Mouse (Mus musculus) liver (tissue): ENCODE data around the gene 1700025G04Rik.

ENCODE experiments used
- DNase-seq: peaks from one replicate; pipeline ENCODE4 v3.0.0-alpha.2; 2020; ENCODE audit warnings: mixed read lengths

1700025G04Rik gene

DNA sequence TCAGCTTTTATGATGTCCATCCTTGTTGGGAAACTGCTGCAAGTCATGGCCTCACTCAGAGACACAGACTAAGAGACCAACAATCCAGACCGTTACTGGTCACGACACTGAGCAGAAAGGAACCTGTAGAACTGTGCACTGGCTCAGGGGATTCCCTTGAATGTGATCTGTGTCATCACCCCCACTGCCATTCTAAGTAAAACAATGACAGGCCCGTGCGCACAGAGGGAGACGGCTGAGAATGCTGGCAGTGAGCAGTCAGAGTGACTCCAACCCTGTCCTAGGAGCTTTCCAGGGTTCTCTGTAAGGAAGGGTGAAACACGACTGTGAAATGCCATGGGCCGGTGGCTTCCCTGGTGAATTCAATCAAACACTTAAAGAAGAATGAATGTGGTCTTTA is 132.3 kb downstream of the 1700025G04Rik start:
- DNase-seq, result no peak

- no peak for DNase-seq
Measured at GRCm38 (mm10) chr1:151955866-151956265, 134.1 kb downstream of the 1700025G04Rik start.

DNA sequence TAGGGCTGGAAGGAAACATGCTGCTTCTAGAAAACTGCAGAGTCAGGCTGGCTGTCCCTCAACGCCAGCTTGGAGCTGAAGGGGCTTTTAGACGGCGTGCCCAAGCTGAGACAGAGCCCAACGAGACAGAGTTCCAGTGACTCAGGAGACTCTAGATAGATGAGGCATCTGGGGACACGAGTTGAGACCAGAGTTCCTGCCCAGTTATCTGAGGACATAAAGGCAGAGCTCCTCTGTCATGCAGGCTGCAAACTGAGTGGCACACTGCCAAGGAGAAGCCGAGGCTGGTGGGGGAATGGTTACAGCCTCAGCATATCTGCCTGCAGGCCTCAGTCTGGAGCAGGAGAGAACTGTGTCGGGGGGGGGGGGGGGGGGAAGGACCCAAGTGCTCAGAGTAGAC is 136.4 kb downstream of the 1700025G04Rik start:
- DNase-seq, result peak; percentile 41

DNA sequence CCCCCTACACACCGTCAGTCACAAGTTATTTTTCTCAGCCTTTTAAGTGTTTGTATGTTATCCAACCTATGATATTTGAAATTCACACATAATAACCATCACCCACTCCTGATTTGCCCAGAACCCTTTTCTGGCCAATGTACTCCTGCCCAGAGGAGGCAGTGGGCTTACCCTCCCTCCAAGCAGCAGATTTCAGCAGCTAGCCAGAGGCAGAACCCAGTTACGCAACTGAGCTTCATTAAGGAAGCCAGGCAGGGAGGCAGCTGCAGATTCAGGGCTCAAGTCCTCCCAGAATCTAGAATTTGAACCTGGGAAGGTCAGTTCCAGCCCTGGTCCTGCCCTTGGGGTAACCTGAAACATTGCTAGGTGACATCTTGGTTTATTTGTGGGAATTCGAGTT is 141.9 kb downstream of the 1700025G04Rik start:
- no peak for DNase-seq

DNA sequence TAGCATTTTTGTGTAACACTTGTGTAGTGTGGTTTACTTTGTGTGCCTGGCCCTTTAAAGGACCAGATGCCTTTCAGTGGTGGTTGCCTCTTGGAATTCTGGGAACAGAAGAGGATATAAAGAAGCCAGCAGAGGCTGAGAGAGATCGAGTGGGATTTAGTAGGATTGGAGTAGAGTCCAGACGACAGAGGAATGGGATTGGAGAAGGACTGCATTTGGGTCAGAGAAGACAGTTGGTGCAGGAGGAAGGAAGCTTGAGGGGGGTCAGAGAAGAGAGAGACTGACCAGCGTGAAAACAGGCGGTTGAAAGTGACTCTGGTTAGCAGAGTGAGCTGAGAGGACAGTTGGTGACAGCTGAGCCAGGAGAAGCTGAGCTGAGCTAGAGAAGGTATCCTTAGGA is 142.4 kb downstream of the 1700025G04Rik start:
- DNase-seq, result no peak

GRCm38 (mm10) chr1:151944457-151945223 is 145.3 kb downstream of the 1700025G04Rik start:
- DNase-seq, result peak; percentile 31

DNA sequence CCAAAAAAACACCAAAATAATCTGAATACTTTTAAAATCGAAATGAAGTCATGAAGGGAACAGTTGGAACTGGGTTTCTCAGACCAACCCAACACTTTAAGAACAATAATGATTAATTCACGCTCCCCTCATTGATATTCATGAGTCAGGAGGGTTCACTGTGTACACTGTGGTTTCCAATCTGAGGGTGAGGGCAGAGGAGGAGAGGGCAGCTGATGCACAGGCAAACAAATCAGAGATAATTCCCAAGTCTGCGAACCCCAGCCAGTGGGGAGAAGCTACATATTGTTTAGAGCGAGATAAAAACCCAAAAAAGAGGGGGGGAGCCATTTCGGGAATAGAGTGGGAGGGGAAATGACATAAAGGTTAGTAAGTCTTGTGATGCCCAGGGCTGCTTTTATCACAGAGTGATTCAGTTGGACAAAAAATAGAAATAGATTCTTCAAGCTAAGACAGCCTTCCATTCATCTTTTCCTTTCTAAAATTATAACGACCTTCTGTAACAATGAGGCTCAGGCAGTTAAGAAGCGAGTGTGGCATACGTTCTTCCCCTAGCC is 146.2 kb downstream of the 1700025G04Rik start:
- DNase-seq, result no peak

GRCm38 (mm10) chr1:151942972-151943654 is 146.8 kb downstream of the 1700025G04Rik start:
- no peak for DNase-seq

DNA sequence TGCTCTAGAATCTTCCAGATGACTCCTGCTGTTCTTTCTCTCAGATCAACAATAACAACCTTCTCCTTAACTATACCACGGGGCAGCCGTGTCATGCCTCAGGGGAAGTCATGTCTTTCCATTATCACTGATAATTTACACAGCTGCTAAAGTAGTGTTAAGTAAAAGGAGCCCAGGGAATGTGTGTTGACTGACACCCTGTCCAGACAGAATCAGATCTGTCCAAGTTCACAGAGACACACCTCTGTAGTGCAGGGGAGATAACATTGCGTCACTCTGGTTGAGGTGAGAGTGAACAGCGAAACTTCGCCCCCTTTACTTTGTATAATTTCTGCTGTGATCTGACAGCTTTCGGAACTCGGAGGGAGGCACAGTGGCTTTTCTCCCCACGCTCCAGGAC is 149.9 kb downstream of the 1700025G04Rik start:
- no peak for DNase-seq

GRCm38 (mm10) chr1:151939510-151939909 is 150.4 kb downstream of the 1700025G04Rik start:
- no peak for DNase-seq

GRCm38 (mm10) chr1:151933605-151934004 is 156.3 kb downstream of the 1700025G04Rik start:
- no peak for DNase-seq

- no peak for DNase-seq
Measured at GRCm38 (mm10) chr1:151926826-151927225, 163.1 kb downstream of the 1700025G04Rik start.

GRCm38 (mm10) chr1:151926141-151926540 is 163.8 kb downstream of the 1700025G04Rik start:
- no peak for DNase-seq

DNA sequence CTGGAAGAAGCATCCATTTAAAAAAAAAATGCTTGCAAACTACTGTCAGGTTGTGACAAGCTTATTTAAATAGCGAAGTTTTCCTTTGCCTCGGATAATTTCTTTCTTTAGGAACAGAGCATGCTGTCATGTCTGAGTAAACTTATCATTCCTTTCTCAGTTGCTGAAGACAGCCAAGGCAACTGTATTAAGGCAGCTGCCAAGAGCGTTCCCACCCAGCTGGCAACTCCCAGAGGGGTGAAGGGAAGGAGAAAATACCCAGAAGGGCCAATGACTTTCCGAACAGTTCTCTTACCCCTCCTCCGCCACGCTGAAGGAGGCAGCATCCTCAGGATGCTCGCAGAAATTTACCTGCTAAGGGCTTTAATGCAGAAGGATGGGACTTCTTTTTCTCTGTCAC is 164.2 kb downstream of the 1700025G04Rik start:
- no peak for DNase-seq

DNA sequence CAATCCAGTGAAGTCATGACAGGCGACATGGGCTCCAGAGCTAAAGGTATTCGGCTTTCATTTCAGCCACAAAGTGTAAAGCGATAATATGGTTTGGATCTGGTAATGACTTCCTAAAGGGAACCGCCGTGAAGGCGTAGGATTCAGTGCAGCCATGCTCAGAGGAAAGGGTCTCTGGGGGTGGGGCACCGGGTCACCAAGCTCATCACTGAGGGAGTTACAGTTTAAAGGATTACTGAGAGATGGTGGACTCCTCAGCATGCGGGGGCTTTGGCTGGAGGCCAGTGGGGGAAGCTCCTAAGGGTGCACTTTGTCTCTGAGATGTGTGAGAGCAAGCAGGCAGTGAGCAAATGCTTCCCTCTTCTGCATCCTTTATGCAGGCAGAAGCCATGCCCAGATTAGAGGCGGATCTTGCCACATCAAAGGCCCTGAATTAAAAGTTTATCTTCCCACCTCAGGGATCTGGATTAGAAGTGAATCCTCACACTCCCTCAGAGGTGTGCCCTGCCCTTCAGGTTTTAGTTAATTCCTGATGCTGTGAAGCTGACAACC is 171.0 kb downstream of the 1700025G04Rik start:
- DNase-seq, result no peak

DNA sequence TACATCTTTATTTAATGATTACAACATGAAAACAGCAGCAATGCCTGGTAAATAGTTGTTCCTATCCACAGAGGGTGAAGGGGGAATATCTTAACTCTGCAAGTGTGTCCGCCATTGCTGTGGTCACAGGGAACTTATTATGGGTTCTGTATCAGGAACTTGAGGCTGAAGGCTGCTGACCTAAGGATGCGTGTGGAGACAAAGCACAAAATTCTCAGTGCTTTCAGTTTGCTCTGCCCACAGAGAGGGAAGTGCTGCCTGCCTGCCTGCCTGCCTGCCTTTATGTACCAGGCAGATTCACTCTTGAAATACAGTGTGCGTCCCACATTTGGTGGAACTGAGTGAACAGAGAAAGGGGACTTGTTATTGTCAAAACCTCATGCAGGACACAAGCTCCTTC is 172.2 kb downstream of the 1700025G04Rik start:
- no peak for DNase-seq

DNA sequence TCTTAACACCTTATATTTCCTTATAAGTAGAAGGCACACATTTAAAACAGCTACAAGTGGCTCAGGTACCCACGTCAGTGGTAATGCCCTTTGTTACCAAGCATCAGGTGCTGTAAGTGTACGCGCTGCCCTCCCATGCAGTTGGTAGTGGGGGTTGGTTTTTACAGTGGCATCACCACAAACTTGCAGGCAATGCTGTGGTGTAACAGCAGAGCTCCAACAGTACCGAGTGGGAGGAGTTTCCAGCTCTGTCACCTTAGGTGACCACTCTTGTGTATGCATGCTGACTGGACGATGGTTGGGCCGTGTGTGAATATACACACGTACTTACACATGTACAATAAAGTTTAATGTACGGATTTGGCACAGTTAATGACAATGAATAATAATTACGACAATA is 175.4 kb downstream of the 1700025G04Rik start:
- DNase-seq, result no peak

- DNase-seq, result no peak
Measured at GRCm38 (mm10) chr1:151907014-151907413, 182.9 kb downstream of the 1700025G04Rik start.

- DNase-seq, result no peak
Measured at GRCm38 (mm10) chr1:151900706-151901360, 189.1 kb downstream of the 1700025G04Rik start.

DNA sequence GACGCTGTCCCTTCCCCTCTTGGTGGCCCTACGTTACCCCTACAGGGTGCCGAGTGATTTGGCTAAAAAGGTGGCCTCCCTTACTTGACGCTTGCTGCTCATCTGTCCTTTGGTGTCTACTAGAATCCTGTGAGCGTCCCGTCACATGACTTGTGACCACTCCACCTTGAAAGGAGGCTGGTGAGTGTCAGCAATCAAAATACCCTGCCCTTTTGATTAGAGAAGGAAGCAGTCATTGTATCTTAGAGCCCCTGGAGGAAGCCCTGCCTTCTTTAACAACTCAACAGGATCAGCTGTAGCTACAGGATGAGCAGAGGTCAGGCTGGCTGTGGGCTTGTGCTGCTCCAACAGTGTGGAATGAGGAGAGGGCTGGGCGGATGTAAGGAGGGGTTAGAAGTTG is 190.0 kb downstream of the 1700025G04Rik start:
- DNase-seq, result no peak

DNA sequence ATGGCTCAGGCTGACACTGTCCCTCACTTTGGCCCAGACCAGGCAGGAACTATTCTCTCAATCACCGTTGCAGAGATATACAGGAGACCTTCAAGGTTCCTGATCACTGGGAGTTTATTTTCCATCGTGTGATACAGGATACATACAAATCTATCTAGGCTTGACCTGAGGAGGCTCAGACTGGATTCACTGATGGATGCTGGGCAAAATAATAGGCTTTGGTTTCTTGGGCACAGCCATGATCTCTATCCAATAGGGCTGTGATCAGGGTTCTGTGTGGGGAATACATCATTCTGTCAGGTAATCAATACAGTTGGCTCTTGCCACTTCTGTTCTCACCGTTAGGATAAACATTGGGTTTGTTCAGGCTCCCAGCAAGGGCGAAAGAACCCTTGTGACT is 194.5 kb downstream of the 1700025G04Rik start:
- no peak for DNase-seq

GRCm38 (mm10) chr1:151893976-151894375 is 195.9 kb downstream of the 1700025G04Rik start:
- no peak for DNase-seq

GRCm38 (mm10) chr1:151892008-151892407 is 197.9 kb downstream of the 1700025G04Rik start:
- DNase-seq, result no peak
